Mouse (Mus musculus) forebrain, embryonic 11.5 days (tissue): ENCODE results near the gene Ctcf. TPM values are rescaled to one million over a fixed set of nuclear protein-coding genes. Genes with fewer than 3 reads are reported as not detected.

Experiments
- ATAC-seq: fragments of 200-750 bp; cut with Nextera tagmentation; replicated peaks from 2 replicates; pipeline ENCODE4 v1.8.0; 2017; ENCODE audit warnings: moderate TSS enrichment; ENCODE audit not compliant: low FRiP score
- DNase-seq: peaks from one replicate; pipeline ENCODE4 v3.0.0-alpha.2; 2017; ENCODE audit warnings: low spot score
- H3K27ac ChIP-seq: fragments of 300-500 bp; sonication (generic); 2 replicates; pipeline ENCODE4 v1.5.1; 2014; ENCODE audit warnings: low read depth, low read length
- H3K27me3 ChIP-seq: fragments of 300-500 bp; sonication (generic); 2 replicates; pipeline ENCODE4 v1.6.1; 2014; ENCODE audit warnings: mild to moderate bottlenecking, low read length, mixed read lengths; ENCODE audit not compliant: control insufficient read depth, insufficient read depth
- H3K36me3 ChIP-seq: fragments of 300-500 bp; sonication (generic); 2 replicates; pipeline ENCODE4 v1.6.1; 2014; ENCODE audit warnings: mild to moderate bottlenecking, low read length, moderate library complexity, mixed read lengths; ENCODE audit not compliant: control insufficient read depth, insufficient read depth
- H3K4me1 ChIP-seq: fragments of 300-500 bp; sonication (generic); replicated peaks from 2 replicates; pipeline ENCODE4 v1.6.1; 2014; ENCODE audit warnings: low read length, mixed read lengths; ENCODE audit not compliant: control insufficient read depth, insufficient read depth
- H3K4me2 ChIP-seq: fragments of 300-500 bp; sonication (generic); 2 replicates; pipeline ENCODE4 v1.6.1; 2014; ENCODE audit warnings: low read depth, mild to moderate bottlenecking, low read length, moderate library complexity, mixed read lengths; ENCODE audit not compliant: severe bottlenecking
- H3K4me3 ChIP-seq: fragments of 300-500 bp; sonication (generic); 2 replicates; pipeline ENCODE4 v1.5.1; 2014; ENCODE audit warnings: low read depth, low read length
- H3K9ac ChIP-seq: fragments of 300-500 bp; sonication (generic); 2 replicates; pipeline ENCODE4 v1.6.1; 2014; ENCODE audit warnings: low read length
- H3K9me3 ChIP-seq: fragments of 300-500 bp; sonication (generic); 2 replicates; pipeline ENCODE4 v1.6.1; 2016; ENCODE audit warnings: low read length, mixed read lengths; ENCODE audit not compliant: control insufficient read depth
- WGBS: fragments of 180-500 bp; shearing (Covaris S2); extraction: QIAGEN DNeasy Blood & Tissue Kit; methylation state at CpG from one replicate; pipeline ENCODE4 v1.1.7; 2014; 5-methylcytosine and 5-hydroxymethylcytosine counted together
- polyA plus RNA-seq: library from polyadenylated mRNA; unstranded; fragments of >200 nt; fragmentation: Nextera tagmentation; extraction: Ambion mirVana; gene quantifications from 2 replicates; pipeline ENCODE4 v1.2.1, GENCODE M21; 2014

Ctcf gene
- polyA plus RNA-seq, 1 experiment from 2014 or later, result 134 TPM

DNA sequence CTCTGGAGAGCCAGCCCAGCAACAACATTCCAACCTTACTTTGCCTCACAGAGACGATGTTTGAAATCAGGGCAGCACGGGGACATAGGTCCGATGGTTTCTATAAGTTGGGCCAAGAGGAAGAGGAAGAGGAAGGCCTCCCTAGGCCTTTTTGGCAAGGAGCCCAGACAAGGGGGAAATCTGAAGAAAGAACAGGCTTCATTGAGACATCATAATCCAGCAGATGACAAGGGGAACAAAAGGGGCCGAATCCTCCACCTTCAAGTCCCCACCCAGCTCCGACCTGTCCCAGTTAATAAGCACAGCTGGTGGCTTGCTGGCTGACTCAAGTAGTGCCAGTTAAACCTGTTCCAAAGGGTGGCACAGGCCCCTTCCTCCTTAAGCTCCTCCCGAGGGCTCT is 78.7 kb downstream of the Ctcf start:
- no peak for ATAC-seq
- Histone ChIP-seq H3K9ac (no peak overlapping the region), H3K27me3 (no peaks in the 10 kb centered on the region)

DNA sequence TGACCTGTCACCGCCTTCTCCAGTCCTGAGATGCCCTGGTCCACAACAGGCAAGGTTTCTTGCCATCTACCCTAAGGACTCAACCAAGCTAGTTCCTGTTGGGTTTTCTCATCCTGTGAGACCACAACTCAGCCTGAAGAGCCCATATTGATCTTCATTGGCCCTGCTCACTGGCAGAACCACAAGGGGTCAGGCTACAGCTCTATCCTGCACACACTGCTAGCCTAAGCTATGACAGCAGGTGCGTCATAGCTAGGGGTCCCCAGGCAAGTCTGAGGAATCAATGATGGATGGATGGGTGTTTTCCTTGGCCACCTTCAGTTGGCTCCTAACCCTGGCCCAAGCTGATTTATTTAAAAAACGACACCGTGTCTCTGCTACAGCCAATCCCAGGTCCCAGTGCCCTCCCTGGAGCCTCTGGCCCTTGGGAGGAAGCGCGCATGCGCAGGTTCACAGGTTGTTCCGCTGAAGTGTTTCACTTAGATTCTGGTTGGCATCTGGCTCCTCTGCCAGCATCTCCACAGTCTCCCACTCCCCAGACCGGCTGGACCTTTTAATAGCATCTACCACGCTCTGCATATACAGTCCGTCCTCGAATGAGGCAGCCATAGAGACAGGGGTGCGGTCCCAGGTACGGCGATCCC is 80.1 kb downstream of the Ctcf start:
- Histone ChIP-seq H3K4me3 (no peak overlapping the region), H3K27me3 (no peaks in the 10 kb centered on the region), H3K36me3 (no peaks in the 10 kb centered on the region), H3K4me2 (no peak overlapping the region), H3K9ac (no peak overlapping the region), H3K9me3 (no peaks in the 10 kb centered on the region), H3K4me1 (no peaks in the 10 kb centered on the region), H3K27ac (no peak overlapping the region)
- 94% methylated on average over 15 of the region's 15 CpGs for WGBS
- no peak for DNase-seq
- ATAC-seq, result no peak

More for the DNA sequence above, 78.7 kb downstream of the Ctcf start:
- H3K27ac ChIP-seq, result no peak overlapping the region
- 81% methylated on average over 6 of the region's 6 CpGs for WGBS
- no peaks in the 10 kb centered on the region for H3K4me1 ChIP-seq
- no peak overlapping the region for H3K4me3 ChIP-seq
- no peaks in the 10 kb centered on the region for H3K36me3 ChIP-seq
- H3K9me3 ChIP-seq, result no peaks in the 10 kb centered on the region
- DNase-seq, result no peak
- H3K4me2 ChIP-seq, result no peak overlapping the region

DNA sequence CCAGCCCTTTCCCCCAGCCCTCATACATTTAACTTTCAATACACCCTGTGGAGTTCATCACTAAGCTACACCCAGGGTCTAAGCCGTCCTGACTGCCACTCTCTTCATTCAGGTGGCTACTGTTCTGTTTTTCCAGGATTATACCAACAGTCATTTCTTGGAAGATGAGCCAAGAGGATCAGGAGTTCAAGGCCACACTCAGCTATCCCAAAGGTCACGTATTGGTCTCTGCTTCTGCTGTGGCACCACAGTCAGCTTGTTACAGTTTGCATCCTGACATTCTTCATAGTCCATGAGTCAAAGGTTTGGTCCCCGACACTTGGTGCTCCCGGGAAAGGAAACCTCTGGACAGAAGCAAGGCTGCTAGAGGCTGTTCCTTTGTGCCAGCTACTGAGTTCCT is 83.3 kb downstream of the Ctcf start:
- no peak overlapping the region for H3K4me3 ChIP-seq
- WGBS, result 88% methylated on average over 4 of the region's 4 CpGs
- DNase-seq (no peak), ATAC-seq (no peak)
- H3K36me3 ChIP-seq, result no peaks in the 10 kb centered on the region
- H3K9me3 ChIP-seq, result no peaks in the 10 kb centered on the region
- H3K9ac ChIP-seq, result no peak overlapping the region
- no peaks in the 10 kb centered on the region for H3K27me3 ChIP-seq
- H3K4me2 ChIP-seq, result no peak overlapping the region
- H3K4me1 ChIP-seq, result no peaks in the 10 kb centered on the region
- no peak overlapping the region for H3K27ac ChIP-seq

DNA sequence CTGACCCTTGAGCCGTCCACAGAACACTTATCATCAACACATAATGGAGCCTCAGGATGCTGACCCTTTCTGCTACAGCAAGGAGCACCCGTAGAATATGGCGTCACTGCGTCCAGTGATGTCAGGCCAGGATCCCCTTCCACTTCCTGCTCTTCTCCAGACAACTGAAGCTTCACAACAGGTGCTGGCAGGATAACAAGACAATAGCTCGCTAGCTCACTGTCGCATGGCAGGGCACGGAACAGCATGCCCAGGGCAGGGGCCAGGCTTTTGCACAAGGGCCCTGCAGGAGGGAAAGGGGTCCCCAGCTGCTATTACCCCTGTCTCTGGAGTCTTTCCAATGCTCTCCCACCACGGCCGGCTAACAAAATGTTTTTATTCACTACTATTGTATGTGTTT is 86.5 kb downstream of the Ctcf start:
- Histone ChIP-seq H3K4me3 (no peak overlapping the region), H3K27ac (no peak overlapping the region), H3K4me2 (no peak overlapping the region), H3K4me1 (no peaks in the 10 kb centered on the region), H3K36me3 (no peaks in the 10 kb centered on the region; the same call in 1 of the 2 replicates), H3K9ac (no peak overlapping the region), H3K27me3 (no peaks in the 10 kb centered on the region), H3K9me3 (no peaks in the 10 kb centered on the region)
- 94% methylated on average over 9 of the region's 9 CpGs for WGBS
- ATAC-seq, result no peak
- DNase-seq, result no peak

DNA sequence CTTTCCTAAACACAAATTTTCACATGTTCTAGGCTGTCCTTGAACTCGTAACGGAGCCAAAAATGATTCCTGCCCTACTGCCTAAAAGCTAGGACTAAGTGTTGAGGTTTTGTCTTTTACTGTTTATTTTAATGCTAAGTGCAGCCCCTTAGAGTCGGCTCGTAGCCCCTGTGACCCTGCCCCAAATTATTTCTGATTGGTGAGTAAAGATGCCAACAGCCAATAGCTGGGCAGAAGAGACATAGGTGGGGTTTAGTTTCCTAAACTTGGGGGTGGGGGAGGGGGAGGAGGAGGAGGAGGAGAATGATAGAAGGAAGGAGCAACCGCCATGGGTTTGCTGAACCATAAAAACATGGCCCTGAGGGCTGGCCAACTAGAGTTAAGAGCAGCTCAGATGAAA is 89.4 kb downstream of the Ctcf start:
- Histone ChIP-seq H3K4me1 (no peaks in the 10 kb centered on the region), H3K36me3 (no peaks in the 10 kb centered on the region; the same call in 1 of the 2 replicates), H3K4me2 (no peak overlapping the region), H3K4me3 (no peak overlapping the region), H3K9me3 (no peaks in the 10 kb centered on the region), H3K27ac (no peak overlapping the region), H3K27me3 (no peaks in the 10 kb centered on the region), H3K9ac (no peak overlapping the region)
- DNase-seq (no peak), ATAC-seq (no peak)
- 85% methylated on average over 5 of the region's 5 CpGs for whole genome bisulfite sequencing

DNA sequence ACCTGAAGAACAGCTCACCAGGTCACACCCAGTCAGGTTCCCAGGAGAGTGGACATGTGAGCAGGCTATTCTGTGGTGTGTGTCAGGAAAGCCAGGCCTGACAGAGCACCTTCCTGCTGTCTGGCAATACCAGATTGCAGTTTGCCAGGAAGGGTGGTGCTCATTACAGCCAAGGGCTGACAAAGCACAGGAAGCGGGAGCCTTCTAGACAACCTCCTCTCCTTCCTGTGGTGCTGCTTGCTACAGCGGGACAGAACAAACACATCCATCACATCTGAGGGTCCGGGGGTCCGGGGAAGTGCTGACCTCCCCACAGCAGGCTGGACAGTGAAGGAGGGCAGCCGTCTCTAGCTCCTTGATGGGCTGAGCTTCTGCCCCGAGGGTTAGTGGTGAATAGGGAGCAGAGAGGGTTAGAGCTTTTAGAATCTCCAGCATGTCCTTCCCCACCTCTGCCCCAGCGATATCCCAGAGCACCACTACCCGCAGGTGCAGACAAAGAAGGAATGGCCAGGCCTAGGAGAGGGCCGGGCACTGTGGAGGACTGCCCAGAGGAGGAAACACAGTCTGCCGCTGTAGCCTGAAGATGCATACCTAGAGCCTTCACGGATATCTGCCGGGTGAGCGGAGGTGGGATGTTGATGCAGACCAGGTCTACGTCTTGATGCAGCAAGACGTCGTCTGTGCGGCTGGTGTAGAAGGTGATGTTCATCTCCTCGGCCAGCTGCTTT is 91.2 kb downstream of the Ctcf start:
- ATAC-seq (no peak), DNase-seq (no peak)
- no peaks in the 10 kb centered on the region for H3K27me3 ChIP-seq
- H3K9me3 ChIP-seq, result no peaks in the 10 kb centered on the region
- H3K9ac ChIP-seq, result no peak overlapping the region
- no peak overlapping the region for H3K4me3 ChIP-seq
- no peaks in the 10 kb centered on the region for H3K4me1 ChIP-seq
- H3K4me2 ChIP-seq, result no peak overlapping the region
- H3K27ac ChIP-seq, result no peak overlapping the region
- H3K36me3 ChIP-seq, result no peaks in the 10 kb centered on the region; the same call in 1 of the 2 replicates
- 88% methylated on average over 18 of the region's 18 CpGs for WGBS

DNA sequence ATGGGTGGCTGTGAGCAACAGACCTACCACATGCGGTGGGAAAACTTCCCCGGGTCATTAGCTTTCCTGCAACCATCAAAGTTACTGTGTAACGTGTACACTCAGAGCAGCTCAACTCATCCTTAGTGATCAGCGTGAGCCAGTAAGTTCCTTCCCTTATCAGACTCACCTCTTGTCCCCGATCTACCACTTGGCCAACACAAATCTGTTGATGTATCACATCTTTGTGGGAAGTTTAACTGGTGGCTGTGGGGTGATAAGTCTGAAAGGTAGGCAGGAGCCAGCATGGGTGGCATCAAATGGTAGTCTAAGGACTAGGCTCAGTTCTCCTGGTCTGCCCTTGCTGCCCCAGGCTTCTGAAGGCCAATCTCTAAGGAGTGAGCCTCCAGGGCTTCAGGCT is 95.8 kb downstream of the Ctcf start:
- H3K27me3 ChIP-seq, result no peaks in the 10 kb centered on the region
- DNase-seq, result no peak
- H3K36me3 ChIP-seq, result no peaks in the 10 kb centered on the region; the same call in 1 of the 2 replicates
- no peaks in the 10 kb centered on the region for H3K4me1 ChIP-seq
- no peak overlapping the region for H3K9ac ChIP-seq
- H3K9me3 ChIP-seq, result no peaks in the 10 kb centered on the region
- no peak overlapping the region for H3K27ac ChIP-seq
- WGBS, result 90% methylated on average over 5 of the region's 5 CpGs
- no peak overlapping the region for H3K4me3 ChIP-seq
- no peak overlapping the region for H3K4me2 ChIP-seq
- no peak for ATAC-seq
